Mouse (Mus musculus) kidney, embryonic 15.5 days (tissue): ENCODE measurements at regions not wholly inside any gene's neighbourhood (a gene's known extent, or its start where the extent isn't known, plus 50 kb on each side); places are given as distances from the start of the nearest gene placed in this dataset.

ENCODE experiments used
- ATAC-seq: fragments of 200-750 bp; cut with Nextera tagmentation; replicated peaks from 2 replicates; pipeline ENCODE4 v1.8.0; 2017; ENCODE audit warnings: moderate TSS enrichment; ENCODE audit not compliant: low FRiP score
- H3K27ac ChIP-seq: fragments of 300-500 bp; sonication (generic); 2 replicates; pipeline ENCODE4 v1.5.1; 2015; ENCODE audit warnings: mild to moderate bottlenecking, inconsistent platforms
- H3K27me3 ChIP-seq: fragments of 300-500 bp; sonication (generic); 2 replicates; pipeline ENCODE4 v1.6.1; 2015; ENCODE audit warnings: inconsistent platforms
- H3K36me3 ChIP-seq: fragments of 300-500 bp; sonication (generic); 2 replicates; pipeline ENCODE4 v1.6.1; 2015; ENCODE audit warnings: inconsistent platforms
- H3K4me1 ChIP-seq: fragments of 300-500 bp; sonication (generic); 2 replicates; pipeline ENCODE4 v1.6.1; 2015; ENCODE audit warnings: inconsistent platforms
- H3K4me2 ChIP-seq: fragments of 300-500 bp; sonication (generic); 2 replicates; pipeline ENCODE4 v1.6.1; 2015; ENCODE audit warnings: moderate library complexity, mild to moderate bottlenecking, inconsistent platforms
- H3K4me3 ChIP-seq: fragments of 300-500 bp; sonication (generic); replicated peaks from 2 replicates; pipeline ENCODE4 v1.5.1; 2015; ENCODE audit warnings: mild to moderate bottlenecking, inconsistent platforms
- H3K9ac ChIP-seq: fragments of 300-500 bp; sonication (generic); 2 replicates; pipeline ENCODE4 v1.6.1; 2015; ENCODE audit warnings: mild to moderate bottlenecking, inconsistent platforms
- H3K9me3 ChIP-seq: fragments of 300-500 bp; sonication (generic); replicated peaks from 2 replicates; pipeline ENCODE4 v1.6.1; 2016; ENCODE audit warnings: inconsistent platforms
- WGBS: fragments of 180-500 bp; shearing (Covaris S2); methylation state at CpG from one replicate; pipeline ENCODE4 v1.1.7; 2015; ENCODE audit warnings: mixed read lengths; 5-methylcytosine and 5-hydroxymethylcytosine counted together

DNA sequence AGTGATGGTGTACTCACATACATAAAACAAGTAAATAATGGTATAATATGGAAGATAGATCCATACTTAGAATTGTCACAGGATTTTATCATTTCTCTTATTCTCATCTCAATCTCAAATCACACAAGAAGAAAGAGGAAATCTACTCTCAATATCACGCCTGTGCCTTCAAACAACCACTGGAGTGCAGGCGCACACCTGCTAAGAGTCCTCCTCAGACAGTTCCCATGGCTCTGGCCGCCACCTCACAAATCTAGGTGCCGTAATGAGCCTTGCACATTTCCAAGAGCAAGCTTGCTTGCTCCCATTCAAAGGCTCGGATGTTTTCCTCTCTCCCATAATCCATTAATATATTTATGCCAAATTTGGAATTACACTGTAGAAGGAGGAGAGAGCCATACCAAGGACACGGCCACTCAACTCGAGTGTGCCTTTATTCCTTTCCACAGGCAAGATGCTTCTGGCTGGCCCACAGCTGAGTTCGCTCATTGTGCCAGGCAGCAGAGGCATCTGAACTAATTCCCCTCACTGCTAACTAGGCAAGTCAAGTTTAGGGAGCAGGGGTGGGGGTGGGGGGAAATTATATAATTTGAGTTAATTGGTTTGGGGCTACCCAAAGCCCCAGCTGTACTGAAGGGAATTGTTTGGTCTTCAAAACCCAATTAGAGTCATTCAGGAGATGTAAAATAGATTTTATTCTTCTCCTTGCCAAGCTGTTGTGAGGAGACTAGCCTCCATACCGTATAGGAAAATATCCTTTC lies 209.2 kb upstream of the Hes1 start:
- Histone ChIP-seq H3K4me2 (no peak overlapping the region), H3K9ac (no peak overlapping the region), H3K4me1 (peaks cover 7% of the 10 kb centered on the region; the same call in 1 of the 2 replicates), H3K36me3 (no peaks in the 10 kb centered on the region), H3K27ac (no peak overlapping the region), H3K9me3 (no peaks in the 10 kb centered on the region), H3K4me3 (no peak overlapping the region), H3K27me3 (peaks cover 6% of the 10 kb centered on the region; the same call in 1 of the 2 replicates)
- WGBS, result 84% methylated on average over 9 of the region's 9 CpGs
- no peak for ATAC-seq

DNA sequence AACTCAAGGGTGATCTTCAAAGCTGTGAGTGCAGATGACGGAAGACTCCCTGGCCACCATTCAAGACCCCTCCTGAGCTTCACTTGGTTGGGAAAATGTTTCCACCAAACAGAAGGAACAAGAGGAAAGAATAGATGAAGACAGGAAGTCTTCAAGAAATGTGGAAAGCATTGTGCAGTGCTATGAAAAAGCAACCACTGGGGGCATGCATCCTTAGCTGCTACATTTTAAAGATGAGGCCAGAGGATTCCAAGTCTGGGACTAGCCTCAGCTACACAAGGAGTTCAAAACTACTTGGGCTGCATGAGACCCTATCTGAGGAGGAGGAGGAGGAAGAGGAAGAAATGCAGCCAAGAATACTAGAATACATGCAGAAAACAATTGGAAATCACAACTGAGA lies 207.6 kb upstream of the Hes1 start:
- peaks cover 5% of the 10 kb centered on the region; the same call in 1 of the 2 replicates for H3K4me1 ChIP-seq
- 92% methylated on average over 1 of the region's 1 CpGs for whole genome bisulfite sequencing
- ATAC-seq, result no peak

DNA sequence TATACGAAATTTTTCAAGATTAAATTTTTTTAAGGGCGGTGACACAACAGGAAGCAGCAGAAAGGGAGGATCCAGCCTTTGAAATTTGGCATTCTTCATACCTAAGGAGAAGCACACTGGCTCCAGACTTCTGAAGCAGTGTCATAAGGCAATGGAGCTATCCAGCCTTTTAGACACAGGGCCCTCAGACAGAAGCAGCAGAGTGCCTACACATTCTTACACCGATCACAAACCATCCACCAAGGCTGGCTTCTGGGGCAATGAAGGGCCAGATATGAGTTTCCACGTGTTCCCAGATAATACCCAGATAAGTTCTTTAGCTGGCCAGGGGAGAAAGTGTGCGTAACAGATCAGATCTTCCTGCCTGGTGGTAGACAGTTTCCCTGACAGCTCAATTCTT lies 205.5 kb upstream of the Hes1 start:
- peaks cover 10% of the 10 kb centered on the region for H3K4me1 ChIP-seq
- no peak overlapping the region for H3K27ac ChIP-seq
- H3K9ac ChIP-seq, result no peak overlapping the region
- 74% methylated on average over 5 of the region's 5 CpGs for WGBS
- no peaks in the 10 kb centered on the region for H3K36me3 ChIP-seq
- ATAC-seq, result no peak
- no peak overlapping the region for H3K4me3 ChIP-seq
- no peaks in the 10 kb centered on the region for H3K9me3 ChIP-seq
- H3K4me2 ChIP-seq, result no peak overlapping the region
- H3K27me3 ChIP-seq, result peaks cover 18% of the 10 kb centered on the region; the same call in 1 of the 2 replicates

More for the DNA sequence above, 207.6 kb upstream of the Hes1 start:
- peaks cover 18% of the 10 kb centered on the region; the same call in 1 of the 2 replicates for H3K27me3 ChIP-seq
- no peak overlapping the region for H3K4me3 ChIP-seq
- no peak overlapping the region for H3K4me2 ChIP-seq
- H3K9me3 ChIP-seq, result no peaks in the 10 kb centered on the region
- H3K36me3 ChIP-seq, result no peaks in the 10 kb centered on the region
- no peak overlapping the region for H3K9ac ChIP-seq
- no peak overlapping the region for H3K27ac ChIP-seq

DNA sequence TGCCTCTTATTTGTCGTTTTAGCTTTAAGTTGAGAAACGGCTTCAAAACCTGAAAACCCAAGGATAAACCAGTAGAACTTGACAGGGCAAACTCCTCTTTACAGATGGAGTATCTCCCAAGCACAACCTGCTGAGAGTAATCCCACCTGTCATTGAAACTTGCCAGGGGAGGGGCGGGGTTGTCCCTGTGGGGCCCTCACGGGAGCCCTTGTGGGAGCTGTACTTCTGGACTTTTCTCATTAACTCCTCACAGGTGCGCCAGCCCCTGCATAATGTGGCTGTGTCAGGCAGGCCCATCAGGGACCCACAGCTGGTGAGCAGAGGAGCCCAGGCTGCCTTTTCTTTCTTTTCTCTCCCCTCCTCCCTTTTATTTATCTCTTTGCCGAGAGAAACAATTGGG lies 203.9 kb upstream of the Hes1 start:
- 33% methylated on average over 6 of the region's 6 CpGs for WGBS
- H3K36me3 ChIP-seq, result no peaks in the 10 kb centered on the region
- H3K4me2 ChIP-seq, result no peak overlapping the region
- H3K27me3 ChIP-seq, result peaks cover 18% of the 10 kb centered on the region; the same call in 1 of the 2 replicates
- ATAC-seq, result no peak
- H3K27ac ChIP-seq, result no peak overlapping the region
- no peak overlapping the region for H3K4me3 ChIP-seq
- no peak overlapping the region for H3K9ac ChIP-seq
- H3K4me1 ChIP-seq, result peaks cover 10% of the 10 kb centered on the region
- H3K9me3 ChIP-seq, result no peaks in the 10 kb centered on the region

DNA sequence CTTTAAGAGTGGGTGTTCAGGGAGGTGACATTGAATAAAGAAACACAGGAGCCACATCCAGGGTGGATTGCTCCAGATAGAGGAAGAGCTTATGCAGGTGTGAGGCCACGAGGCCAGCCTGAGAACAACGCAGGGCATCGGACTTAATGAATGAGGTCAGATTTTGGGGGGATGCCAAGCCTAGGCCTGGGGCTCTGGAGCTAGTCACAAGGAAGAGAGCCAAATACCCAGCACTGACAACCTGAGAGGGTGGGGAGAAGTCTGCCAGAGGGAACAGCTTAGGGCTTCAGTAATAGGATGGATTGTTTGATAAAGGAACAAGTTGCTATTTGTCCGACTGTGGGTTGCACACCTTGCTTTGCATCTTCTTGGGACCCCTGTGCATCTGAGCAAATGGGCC lies 203.1 kb upstream of the Hes1 start:
- WGBS, result 60% methylated on average over 4 of the region's 4 CpGs
- Histone ChIP-seq H3K36me3 (no peaks in the 10 kb centered on the region), H3K27ac (no peak overlapping the region), H3K4me1 (peaks cover 10% of the 10 kb centered on the region), H3K4me2 (no peak overlapping the region), H3K4me3 (no peak overlapping the region), H3K27me3 (peaks cover 18% of the 10 kb centered on the region; the same call in 1 of the 2 replicates), H3K9me3 (no peaks in the 10 kb centered on the region), H3K9ac (no peak overlapping the region)
- ATAC-seq, result no peak

DNA sequence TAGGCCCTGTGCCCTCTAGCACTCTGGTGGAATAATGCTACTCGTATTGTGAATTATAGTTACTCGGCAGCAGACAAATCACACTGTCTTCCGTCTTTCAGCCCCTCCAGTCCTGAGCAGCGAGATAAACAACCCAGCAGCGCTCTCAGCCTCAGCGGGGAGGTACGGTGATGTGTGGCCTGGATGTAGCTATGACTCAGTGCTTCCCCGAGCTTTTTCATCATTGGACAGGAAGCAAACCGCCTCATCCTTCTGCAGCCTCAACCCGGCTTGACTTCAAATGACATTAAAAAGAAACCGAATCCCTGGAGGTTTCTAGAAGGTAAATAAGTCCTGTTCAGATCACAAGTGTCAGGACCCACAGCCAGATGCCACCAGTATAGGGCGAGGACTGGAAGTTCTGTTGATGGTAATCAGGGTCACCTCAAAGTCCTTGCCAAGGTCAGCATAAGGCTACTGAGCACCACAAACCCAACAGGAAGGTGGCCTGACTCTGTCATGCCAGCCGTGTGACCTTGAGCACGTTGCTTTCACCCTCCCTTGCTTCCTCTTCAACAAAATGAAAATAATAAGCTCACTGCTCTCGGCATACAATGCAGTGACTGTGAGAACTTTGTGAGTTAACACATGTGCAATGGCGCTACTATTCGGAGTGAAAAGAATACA lies 199.0 kb upstream of the Hes1 start:
- H3K27me3 ChIP-seq, result 0 out of 2 replicates have a peak, but pooled peaks cover 10% of the 10 kb centered on the region
- peaks cover 9% of the 10 kb centered on the region for H3K4me1 ChIP-seq
- H3K27ac ChIP-seq, result no peak overlapping the region
- H3K4me3 ChIP-seq, result no peak overlapping the region
- WGBS, result 60% methylated on average over 17 of the region's 17 CpGs
- H3K4me2 ChIP-seq, result no peak overlapping the region
- H3K9me3 ChIP-seq, result no peaks in the 10 kb centered on the region
- ATAC-seq, result no peak
- no peaks in the 10 kb centered on the region for H3K36me3 ChIP-seq
- H3K9ac ChIP-seq, result no peak overlapping the region

DNA sequence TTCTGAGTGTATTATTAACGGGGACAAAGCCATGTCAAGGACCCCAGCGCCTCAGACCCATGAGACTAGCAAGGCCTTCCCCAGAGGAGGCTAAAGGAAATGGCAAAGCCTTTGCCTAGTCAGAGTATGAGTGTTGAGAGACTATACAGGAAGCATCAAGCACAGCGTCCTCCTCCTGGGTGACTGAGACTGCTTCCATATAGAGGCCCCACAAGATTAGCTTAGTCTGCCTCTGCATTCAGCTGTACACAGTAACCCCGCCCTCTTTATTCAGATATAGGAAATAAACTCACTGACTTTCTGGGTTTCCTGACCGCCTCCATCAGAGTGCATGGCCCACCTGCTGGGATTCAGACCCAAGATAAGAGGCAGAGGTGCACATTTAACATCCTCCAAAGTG lies 192.8 kb upstream of the Hes1 start:
- no peak overlapping the region for H3K4me3 ChIP-seq
- no peak overlapping the region for H3K4me2 ChIP-seq
- H3K27ac ChIP-seq, result no peak overlapping the region
- no peaks in the 10 kb centered on the region for H3K36me3 ChIP-seq
- WGBS, result 81% methylated on average over 5 of the region's 5 CpGs
- no peaks in the 10 kb centered on the region for H3K27me3 ChIP-seq
- no peak overlapping the region for H3K9ac ChIP-seq
- H3K4me1 ChIP-seq, result peaks cover 3% of the 10 kb centered on the region
- no peak for ATAC-seq
- H3K9me3 ChIP-seq, result no peaks in the 10 kb centered on the region

DNA sequence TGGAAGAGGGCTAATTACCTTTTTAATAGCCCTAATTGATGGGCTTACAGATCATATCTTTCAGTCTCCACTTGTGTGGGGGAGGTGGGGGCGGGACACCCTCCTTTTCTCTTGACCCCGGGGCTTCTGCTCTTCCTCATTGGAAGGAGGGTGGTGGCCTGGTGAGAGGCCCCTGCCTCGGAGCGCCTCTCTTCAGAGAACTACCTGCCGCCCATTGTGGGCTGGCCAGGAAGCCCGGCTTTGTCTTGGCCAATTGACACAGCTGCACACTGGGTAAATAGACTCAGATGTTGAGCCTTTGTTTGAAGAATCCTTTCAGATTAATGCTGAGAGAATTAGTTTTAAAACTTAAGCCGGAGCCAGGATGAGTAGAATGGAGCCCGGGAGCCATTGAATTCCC lies 188.0 kb upstream of the Hes1 start:
- peaks cover 15% of the 10 kb centered on the region for H3K4me1 ChIP-seq
- WGBS, result 24% methylated on average over 8 of the region's 8 CpGs
- ATAC-seq, result no peak
- no peaks in the 10 kb centered on the region for H3K9me3 ChIP-seq
- no peak overlapping the region for H3K4me3 ChIP-seq
- no peak overlapping the region for H3K27ac ChIP-seq
- H3K4me2 ChIP-seq, result no peak overlapping the region
- no peaks in the 10 kb centered on the region for H3K36me3 ChIP-seq
- H3K27me3 ChIP-seq, result peaks cover 28% of the 10 kb centered on the region
- no peak overlapping the region for H3K9ac ChIP-seq

DNA sequence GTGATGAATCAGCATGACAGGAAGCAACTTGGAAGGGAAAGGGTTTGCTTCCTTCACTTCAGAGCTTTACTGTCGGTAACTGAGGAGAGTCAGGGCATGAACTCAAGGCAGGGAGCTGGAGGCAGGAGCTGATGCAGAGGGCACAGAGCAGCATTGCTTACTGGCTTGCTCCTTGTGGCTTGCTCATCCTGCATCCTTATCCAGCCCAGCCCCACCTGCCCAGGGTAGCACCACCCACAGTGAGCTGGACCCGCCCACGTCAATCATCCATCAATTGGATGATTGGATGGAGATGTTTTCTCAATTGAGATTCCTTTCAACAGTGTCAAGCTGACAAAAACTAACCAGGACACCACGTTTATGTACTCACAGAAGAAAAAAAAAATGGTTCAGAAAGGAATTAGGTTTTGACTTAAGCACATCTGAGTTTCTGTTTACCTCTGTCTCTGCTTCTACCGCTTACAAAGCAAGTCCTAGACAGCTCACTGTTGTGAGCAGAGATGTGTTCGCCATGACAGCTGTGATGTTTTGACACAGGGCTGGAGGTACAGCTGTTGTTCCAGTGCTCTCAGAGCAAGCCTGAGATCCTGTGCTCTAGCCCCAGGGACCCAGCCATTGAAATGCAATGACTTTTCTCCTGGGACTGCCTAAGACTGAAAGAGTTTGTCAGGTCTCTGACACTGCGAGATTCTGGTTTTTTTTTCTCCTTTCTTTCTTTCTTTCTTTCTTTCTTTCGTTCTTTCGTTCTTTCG lies 186.6 kb upstream of the Hes1 start:
- Histone ChIP-seq H3K27ac (no peak overlapping the region), H3K4me1 (peaks cover 28% of the 10 kb centered on the region), H3K4me3 (no peak overlapping the region), H3K36me3 (no peaks in the 10 kb centered on the region), H3K9ac (no peak overlapping the region), H3K9me3 (no peaks in the 10 kb centered on the region), H3K4me2 (no peak overlapping the region), H3K27me3 (peaks cover 28% of the 10 kb centered on the region)
- no peak for ATAC-seq
- 35% methylated on average over 10 of the region's 10 CpGs for WGBS

DNA sequence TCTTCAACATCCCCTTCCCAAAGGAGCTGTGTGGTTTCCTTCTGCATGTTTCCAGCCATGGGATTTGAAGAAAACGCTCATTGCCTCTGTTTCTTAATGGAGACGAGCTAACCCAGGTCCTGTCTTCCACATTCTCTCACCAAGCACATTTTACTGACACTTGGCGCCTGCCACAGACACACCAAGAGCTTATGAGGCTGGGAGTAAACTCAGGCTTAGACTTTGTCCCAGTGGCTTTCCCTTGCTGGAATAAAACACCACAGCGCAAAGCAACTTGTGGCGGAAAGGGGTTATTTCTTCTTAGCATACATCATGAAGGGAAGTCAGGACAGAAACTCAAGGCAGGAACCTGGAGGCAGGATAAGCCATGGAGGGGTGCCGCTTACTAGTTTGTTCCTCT lies 184.5 kb upstream of the Hes1 start:
- H3K36me3 ChIP-seq, result no peaks in the 10 kb centered on the region
- 79% methylated on average over 6 of the region's 6 CpGs for WGBS
- H3K27me3 ChIP-seq, result peaks cover 28% of the 10 kb centered on the region
- no peak overlapping the region for H3K27ac ChIP-seq
- no peak overlapping the region for H3K9ac ChIP-seq
- peaks cover 47% of the 10 kb centered on the region for H3K4me1 ChIP-seq
- H3K4me3 ChIP-seq, result no peak overlapping the region
- no peak overlapping the region for H3K4me2 ChIP-seq
- H3K9me3 ChIP-seq, result no peaks in the 10 kb centered on the region
- no peak for ATAC-seq

DNA sequence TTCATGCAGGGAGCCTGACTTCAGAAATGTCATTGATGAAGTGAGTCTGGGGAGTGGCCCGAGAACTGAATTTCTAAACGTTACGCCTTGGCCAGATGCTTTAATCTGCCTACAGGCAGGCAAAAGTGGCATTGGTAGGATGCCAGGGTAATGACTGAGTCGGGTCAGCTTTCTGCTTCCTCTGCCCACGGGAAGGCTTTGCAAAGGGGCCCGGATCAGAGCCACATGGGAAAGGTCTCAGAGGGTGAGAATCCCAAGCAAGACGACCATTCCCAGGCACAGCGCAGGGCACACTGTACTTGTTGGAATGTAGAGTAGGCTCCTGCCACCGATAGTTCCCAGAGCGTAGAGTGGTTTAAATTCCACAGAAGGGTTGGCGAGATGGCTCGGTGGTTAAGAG lies 182.7 kb upstream of the Hes1 start:
- Histone ChIP-seq H3K27ac (no peak overlapping the region), H3K4me2 (no peak overlapping the region), H3K9me3 (no peaks in the 10 kb centered on the region), H3K4me1 (peaks cover 48% of the 10 kb centered on the region), H3K36me3 (no peaks in the 10 kb centered on the region), H3K4me3 (no peak overlapping the region), H3K9ac (no peak overlapping the region), H3K27me3 (peaks cover 27% of the 10 kb centered on the region)
- WGBS, result 48% methylated on average over 12 of the region's 12 CpGs
- ATAC-seq, result no peak
